Mouse (Mus musculus): ENCODE data around the gene Atp5c1.
A peak's percentile ranks its signal among the peaks of the same experiment; 100 is the strongest.

The Atp5c1 gene

GRCm38 (mm10) chr2:10080310-10081010 is at the start of gene Atp5c1, which contains the start of gene Kin:
Gene Atp5c1, minus strand, starts transcription at chr2:10080510.
Gene Kin, plus strand, starts transcription at chr2:10080593.
- DNase-seq (ENCODE audit: low read depth in 1 of 2, low spot score in 2 of 2) = peak; percentile 91 to 96

DNA sequence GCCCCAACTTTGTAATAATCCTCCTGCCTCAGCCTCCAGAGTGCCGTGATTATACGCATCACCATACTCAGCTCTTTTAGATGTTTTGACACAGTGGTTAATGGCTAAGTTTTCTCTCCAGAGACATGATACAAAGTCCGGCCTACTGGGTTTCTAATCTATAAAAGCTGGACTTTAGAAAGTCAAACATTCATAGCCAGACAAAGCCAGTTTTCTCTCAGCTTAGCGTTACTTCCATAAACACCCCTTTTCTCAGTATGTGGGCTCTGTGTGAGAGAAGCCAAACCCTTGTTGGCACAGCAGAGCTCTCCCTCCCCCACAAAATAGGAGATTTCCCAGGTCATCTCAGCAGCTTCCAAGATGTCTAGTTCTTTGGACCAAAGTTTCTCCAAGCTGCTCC is 48.3 kb upstream of the Atp5c1 start:
- DNase-seq (ENCODE audit: low read depth in 1 of 2, low spot score in 2 of 2) = no peak

- DNase-seq (ENCODE audit: low read depth in 1 of 2, low spot score in 2 of 2) = no peak
Observed at GRCm38 (mm10) chr2:10127471-10127870, 47.2 kb upstream of the Atp5c1 start.

- no peak for DNase-seq (ENCODE audit: low read depth in 1 of 2, low spot score in 2 of 2)
Observed at GRCm38 (mm10) chr2:10126122-10126521, 45.8 kb upstream of the Atp5c1 start.

- DNase-seq (ENCODE audit: low read depth in 1 of 2, low spot score in 2 of 2) = no peak
Observed at GRCm38 (mm10) chr2:10121826-10122225, 41.5 kb upstream of the Atp5c1 start.

GRCm38 (mm10) chr2:10119276-10119675 is 39.0 kb upstream of the Atp5c1 start:
- DNase-seq (ENCODE audit: low read depth in 1 of 2, low spot score in 2 of 2) = no peak

- DNase-seq (ENCODE audit: low read depth in 1 of 2, low spot score in 2 of 2) = no peak
Observed at GRCm38 (mm10) chr2:10118751-10119150, 38.4 kb upstream of the Atp5c1 start.

DNA sequence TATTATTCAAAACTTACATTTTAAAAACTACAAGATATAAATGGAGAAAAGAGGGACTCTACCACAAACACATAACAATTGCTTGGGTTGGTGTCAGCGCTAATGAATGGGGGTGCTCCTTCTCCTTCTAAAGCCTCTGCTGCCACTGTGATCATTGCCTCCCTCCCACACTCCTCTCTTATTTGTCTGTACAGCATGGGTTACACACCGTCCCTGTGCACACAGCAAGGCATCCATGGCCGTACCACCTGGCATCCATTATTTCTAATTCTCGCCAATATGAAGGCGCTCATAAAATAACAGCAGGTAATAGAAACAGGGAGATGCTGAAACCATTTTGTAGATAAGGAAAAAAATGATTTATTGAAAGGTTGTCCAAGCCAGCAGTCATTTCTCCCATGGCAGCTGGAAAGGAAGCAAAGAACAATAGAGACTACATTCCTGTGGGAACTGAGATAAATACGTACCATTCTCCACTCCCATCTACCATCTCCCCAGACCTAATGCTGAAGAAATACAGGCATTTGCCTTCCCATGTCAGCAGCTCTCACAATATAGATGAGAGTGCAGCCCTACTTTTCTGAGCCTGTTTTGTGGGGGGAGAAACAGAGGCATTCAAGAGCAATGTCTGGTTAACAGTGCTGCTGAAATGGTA is 28.4 kb upstream of the Atp5c1 start:
- DNase-seq (ENCODE audit: low read depth in 1 of 2, low spot score in 2 of 2) = no peak

DNA sequence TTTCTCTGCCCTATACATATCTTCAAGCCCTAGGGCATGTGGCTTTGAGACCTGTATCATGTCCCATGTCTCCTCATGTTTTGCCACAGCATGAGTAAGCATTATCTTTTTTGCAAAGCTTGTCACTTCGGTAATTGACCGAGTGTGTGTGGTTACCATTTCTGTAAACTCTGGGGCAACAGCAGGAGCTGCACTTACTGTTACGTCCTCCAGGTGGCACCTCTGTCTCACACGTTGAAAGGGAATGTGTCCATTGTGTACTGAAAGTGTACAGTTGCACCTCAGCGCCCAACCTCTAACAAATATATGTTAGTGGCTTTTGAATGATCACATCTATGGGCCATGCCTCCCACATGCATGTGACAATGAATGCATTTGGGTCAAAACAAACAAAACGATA is 20.9 kb upstream of the Atp5c1 start:
- no peak for DNase-seq (ENCODE audit: low read depth in 1 of 2, low spot score in 2 of 2)

DNA sequence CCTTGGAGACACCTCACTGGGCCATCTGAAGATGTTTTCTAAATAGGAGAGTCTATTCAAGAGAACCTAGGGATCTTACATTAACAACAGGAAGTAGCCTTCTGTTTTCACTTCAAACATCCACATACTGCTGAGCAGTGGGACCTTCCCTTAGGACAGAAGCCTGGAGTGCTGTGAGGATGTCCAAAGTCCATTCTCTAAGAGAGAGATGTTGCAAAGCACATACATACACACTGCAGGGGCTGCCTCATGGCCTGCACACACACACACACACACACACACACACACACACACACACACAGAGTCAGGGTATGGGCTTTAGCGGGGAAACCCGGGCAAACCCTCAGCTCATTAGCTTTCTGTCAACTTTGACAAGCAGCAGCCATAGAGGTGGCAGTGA is 20.2 kb upstream of the Atp5c1 start:
- no peak for DNase-seq (ENCODE audit: low read depth in 1 of 2, low spot score in 2 of 2)

DNA sequence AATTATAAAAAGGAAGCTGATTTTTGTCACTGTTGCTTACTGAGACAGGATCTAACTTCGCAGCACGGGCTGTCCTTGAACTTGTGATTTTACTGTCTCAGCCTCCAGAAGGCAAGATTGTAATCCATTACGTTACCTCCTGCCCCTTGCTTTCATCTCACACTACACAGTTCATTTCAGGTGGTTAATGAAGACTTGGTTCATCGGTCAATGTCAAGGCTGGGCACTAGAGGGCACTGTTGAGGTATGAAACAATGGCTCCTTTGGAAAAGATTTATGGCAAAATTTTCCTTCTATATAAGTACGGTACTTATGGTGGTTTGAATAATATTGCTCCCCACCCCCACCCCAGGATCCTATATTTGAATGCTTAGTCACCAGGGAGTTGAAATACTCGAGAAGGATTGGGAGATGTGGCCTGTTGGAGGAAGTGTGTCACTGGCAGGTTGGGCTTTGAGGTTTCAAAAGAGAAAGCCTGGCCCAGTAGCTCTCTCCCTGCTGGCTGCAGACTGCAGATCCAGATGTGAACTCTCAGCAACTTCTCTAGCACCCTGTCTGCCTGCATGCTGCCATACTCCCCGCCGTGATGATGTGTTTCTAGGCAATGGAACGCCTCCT is 18.4 kb upstream of the Atp5c1 start:
- DNase-seq (ENCODE audit: low read depth in 1 of 2, low spot score in 2 of 2) = no peak

DNA sequence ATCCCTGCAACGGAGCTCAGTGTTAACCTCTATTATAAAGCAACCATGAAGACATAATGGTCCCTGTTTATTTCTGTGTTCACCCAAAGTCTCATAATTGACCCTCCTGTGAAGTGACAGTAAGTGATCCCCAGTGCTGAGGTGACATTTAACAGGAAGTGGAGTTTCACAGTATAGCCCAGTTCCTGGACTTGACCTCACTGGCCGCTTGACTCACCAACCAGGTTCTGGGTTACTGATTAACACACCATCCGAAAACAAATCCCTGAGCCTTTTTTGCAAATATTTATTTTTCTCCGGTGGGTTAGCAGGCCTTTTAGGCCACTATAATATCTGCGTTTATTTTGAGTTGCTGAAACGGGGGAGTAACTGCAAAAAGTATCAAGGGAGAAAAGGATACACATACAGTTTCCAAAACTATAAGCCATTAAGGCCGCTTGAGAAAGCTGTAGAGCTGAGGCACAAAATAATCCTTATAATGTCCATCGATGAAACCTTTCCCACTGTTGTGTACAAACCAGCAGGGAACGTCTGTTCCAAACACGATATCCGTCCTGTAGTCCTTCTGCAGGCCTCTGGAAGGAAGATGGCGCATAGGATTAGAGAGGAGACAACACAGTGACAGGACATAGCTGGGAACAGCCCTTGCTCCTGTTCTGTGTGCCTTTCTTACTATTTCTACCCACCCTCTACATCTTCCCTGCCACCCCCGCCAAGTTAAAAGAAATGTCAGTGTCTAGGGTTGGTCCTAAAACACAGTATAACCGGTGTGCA is 14.2 kb upstream of the Atp5c1 start:
- no peak for DNase-seq (ENCODE audit: low read depth in 1 of 2, low spot score in 2 of 2)

GRCm38 (mm10) chr2:10087256-10087850 is 7.0 kb upstream of the Atp5c1 start:
- DNase-seq (ENCODE audit: low read depth in 1 of 2, low spot score in 2 of 2) = no peak

- no peak for DNase-seq (ENCODE audit: low read depth in 1 of 2, low spot score in 2 of 2)
Observed at GRCm38 (mm10) chr2:10082737-10083136, 2.4 kb upstream of the Atp5c1 start.

DNA sequence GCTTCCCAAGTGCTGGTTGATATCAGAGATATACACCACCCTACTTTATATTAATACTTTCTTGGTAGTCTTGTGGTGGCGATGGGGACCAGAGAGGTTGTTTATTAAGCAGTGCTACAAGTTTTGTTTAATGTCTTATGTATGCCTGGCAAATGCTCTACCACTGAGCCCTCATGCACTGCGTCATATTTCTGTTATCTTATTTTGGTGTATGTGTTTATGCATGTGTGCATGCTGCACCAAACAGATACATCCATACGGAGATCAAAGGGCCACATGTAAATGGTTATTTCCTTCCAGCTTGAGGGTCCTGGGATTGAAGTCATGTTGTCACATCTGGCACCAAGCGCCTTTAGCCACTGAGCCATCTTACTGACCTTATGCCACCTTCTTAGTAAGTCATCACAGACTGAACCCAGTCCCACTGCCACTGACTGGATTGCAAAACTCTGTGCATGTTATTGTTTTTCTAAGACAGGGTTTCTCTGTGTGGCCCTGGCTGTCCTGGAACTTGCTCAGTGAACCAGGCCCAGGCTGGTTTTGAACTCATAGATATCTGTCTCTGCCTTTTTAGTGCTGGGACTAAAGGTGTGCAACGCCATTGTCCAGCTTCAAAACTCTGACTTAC is 1.3 kb upstream of the Atp5c1 start:
- DNase-seq (ENCODE audit: low read depth in 1 of 2, low spot score in 2 of 2) = no peak

DNA sequence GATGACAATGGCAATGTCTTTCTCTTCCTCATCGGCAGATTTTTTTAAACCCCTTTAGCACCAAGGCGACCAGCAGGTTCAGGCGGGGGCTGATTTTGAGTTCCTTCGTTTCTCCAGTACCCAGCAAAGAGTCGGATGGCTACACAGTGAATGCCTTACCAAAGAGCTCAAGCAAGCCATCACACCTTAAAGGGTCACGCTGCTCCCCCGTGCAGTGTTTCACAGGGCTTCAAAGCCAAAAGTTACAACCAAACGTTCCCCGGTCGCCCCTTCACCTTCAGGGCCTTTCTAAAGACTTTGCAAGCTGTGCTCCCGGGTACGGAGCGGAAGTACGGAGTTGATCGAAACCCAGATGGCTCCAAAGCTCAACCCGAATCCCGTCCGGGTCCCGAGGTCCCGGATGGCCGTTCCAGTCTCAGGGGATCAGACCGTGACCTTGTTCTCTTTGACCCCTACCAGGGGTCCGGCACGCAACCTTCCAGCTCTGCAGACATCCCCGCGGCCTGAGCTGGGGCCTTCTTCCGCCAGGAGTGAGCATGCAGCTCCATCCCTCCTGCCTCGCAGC is 483 bp downstream of the Atp5c1 start:
- DNase-seq (ENCODE audit: low read depth in 1 of 2, low spot score in 2 of 2) = peak in 1 of 2 experiments; percentile 3

- DNase-seq (ENCODE audit: low read depth in 1 of 2, low spot score in 2 of 2) = no peak
Observed at GRCm38 (mm10) chr2:10076675-10077074, 3.6 kb downstream of the Atp5c1 start.

DNA sequence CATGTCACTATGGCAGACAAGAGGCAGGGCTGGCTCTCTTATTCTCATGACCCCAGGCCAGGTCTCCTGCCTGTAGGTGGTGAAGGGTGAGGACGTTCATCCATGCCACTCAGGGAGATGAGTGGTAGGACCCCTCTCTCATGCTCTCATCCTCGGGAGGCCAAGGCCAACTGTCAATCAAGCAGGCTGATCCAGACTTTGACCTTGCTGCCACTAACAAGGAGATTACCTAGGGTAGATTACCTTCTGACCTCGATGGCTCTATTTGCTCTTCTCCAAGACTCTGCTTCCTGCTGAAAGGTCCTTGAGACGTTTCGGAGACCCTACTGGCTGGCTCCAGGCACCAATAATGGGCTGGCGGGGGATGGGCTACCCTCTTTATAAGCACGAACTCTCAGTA is 5.8 kb downstream of the Atp5c1 start:
- no peak for DNase-seq (ENCODE audit: low read depth in 1 of 2, low spot score in 2 of 2)

DNA sequence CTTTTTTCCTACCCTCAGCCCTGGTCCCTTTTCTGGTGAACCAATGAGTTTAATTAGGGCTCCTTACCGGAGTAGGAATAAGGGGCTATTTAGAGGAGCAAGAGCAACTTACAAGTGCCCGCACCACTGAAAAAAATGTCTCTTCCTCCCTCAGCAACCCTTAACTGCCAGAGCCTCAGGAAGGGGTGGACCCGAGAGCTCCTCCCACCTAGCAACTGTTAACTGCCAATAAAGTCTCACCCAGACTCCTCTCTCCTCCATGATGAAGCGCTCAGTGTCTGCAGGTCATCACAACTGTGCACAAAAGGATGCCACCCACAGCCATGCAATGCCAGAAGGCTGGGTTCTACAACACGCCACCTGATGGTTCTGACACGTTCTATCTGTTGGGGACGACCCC is 8.6 kb downstream of the Atp5c1 start:
- no peak for DNase-seq (ENCODE audit: low read depth in 1 of 2, low spot score in 2 of 2)

DNA sequence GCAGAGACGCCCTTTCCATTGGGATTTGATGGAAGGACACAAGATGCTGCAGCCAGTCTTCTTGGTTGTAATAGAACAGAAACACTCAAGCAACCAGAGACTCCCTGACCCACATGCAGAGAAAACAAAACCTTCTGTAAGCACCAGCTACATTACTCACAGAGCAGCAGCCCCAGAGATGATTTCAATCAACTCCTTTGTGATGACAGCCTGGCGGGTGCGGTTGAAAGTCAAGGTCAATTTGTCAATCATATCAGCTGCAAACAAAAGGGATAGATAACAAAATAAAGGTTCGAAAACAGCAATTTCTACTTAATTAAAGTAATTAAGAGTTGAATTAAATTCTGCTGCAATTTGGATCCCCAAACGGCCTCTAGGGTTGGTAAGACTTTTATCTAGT is 21.5 kb downstream of the Atp5c1 start:
- no peak for DNase-seq (ENCODE audit: low read depth in 1 of 2, low spot score in 2 of 2)
